ENCODE assay signal across 23 mouse cellular contexts in the genomic region with DNA sequence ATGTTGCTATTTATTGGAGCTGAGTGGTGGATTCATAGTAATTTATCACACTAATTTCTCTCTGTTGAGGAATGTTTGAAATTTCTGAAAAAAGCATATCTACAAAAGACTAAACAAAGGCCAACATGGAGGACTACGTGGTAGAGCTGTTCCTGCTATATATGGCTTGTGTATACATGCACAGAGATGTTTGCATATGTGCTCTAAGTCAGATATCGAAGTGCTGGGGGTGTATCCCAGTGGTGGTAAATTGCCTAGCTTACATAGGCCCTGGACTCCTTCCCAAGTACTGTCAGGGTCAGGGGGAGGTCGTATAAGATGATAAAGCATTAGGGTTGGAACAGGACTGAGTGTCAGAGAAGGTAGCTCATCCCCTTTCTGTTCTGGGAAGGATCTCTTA. TPM values are rescaled to one million over a fixed set of nuclear protein-coding genes. Genes with fewer than 3 reads are reported as not detected.
DNase-seq lines count a peak whose midpoint lies in the region; ATAC-seq and TF ChIP-seq lines count a peak whose summit lies in the region.
"Had no signal": no experiment of that assay in that cellular context is flagged by ENCODE, and none has a peak within 500 bp of the region (broad histone marks: within the 10 kb centered on the region; RNA-seq: fewer than 3 reads in every experiment).

No protein-coding gene starts in this region.

- no peak overlapping the region for H3K4me2 ChIP-seq in liver, postnatal 0 days (ENCODE audit: low read depth, low read length)
- no peak overlapping the region for H3K4me2 ChIP-seq in intestine, embryonic 16.5 days (ENCODE audit: low read depth, low read length)
- no peak overlapping the region for H3K4me2 ChIP-seq in stomach, embryonic 16.5 days (ENCODE audit: low read depth, low read length)
- H3K4me2 ChIP-seq in midbrain, embryonic 13.5 days (replicated peaks) = no peak overlapping the region
- H3K4me2 ChIP-seq in midbrain, embryonic 16.5 days (ENCODE audit: low read length) = no peak overlapping the region
- H3K4me2 ChIP-seq: embryonic facial prominence, embryonic 15.5 days; heart, embryonic 12.5 days; hindbrain, embryonic 15.5 days had no signal

- peak overlapping the region; percentile 63 for H3K27ac ChIP-seq in liver, postnatal 0 days (ENCODE audit: low read depth)
- H3K27ac ChIP-seq in bone marrow macrophage, adult 2 months (ENCODE audit: insufficient read depth, low read depth, low read length) = peak overlapping the region; percentile 37
- H3K27ac ChIP-seq in intestine, embryonic 16.5 days (ENCODE audit: low read length) = peak overlapping the region; percentile 74
- peak overlapping the region; percentile 52; the same call in 1 of the 2 replicates for H3K27ac ChIP-seq in stomach, embryonic 16.5 days (ENCODE audit: low read length)
- no peak overlapping the region for H3K27ac ChIP-seq in midbrain, embryonic 13.5 days
- no peak overlapping the region for H3K27ac ChIP-seq in midbrain, embryonic 16.5 days (ENCODE audit: low read length)
- H3K27ac ChIP-seq: embryonic facial prominence, embryonic 15.5 days; forebrain, embryonic 10.5 days; hindbrain, embryonic 10.5 days; hindbrain, embryonic 15.5 days had no signal

- peaks cover 3% of the 10 kb centered on the region; the same call in 1 of the 2 replicates for H3K4me1 ChIP-seq in liver, postnatal 0 days (ENCODE audit: insufficient read depth)
- peaks cover 22% of the 10 kb centered on the region for H3K4me1 ChIP-seq in bone marrow macrophage, adult 2 months (ENCODE audit: control insufficient read depth, insufficient read depth, low read length)
- peaks cover 9% of the 10 kb centered on the region; the same call in 1 of the 2 replicates for H3K4me1 ChIP-seq in intestine, embryonic 16.5 days (ENCODE audit: control insufficient read depth, insufficient read depth, low read length)
- no peaks in the 10 kb centered on the region; the same call in 1 of the 2 replicates for H3K4me1 ChIP-seq in stomach, embryonic 16.5 days (ENCODE audit: control insufficient read depth, insufficient read depth, low read length)
- H3K4me1 ChIP-seq in midbrain, embryonic 13.5 days (replicated peaks) = no peaks in the 10 kb centered on the region
- H3K4me1 ChIP-seq in midbrain, embryonic 16.5 days (ENCODE audit: control insufficient read depth, insufficient read depth, low read length) = no peaks in the 10 kb centered on the region
- H3K4me1 ChIP-seq: embryonic facial prominence, embryonic 15.5 days; forebrain, embryonic 10.5 days; heart, embryonic 12.5 days; hindbrain, embryonic 10.5 days; hindbrain, embryonic 15.5 days had no signal

- peak; percentile 9; the same call in 1 of the 2 replicates for ATAC-seq in liver, postnatal 0 days
- peak; percentile 27 for ATAC-seq in intestine, embryonic 16.5 days
- peak; percentile 60; the same call in 1 of the 2 replicates for ATAC-seq in stomach, embryonic 16.5 days (ENCODE audit: insufficient read depth, low FRiP score)
- no peak for ATAC-seq in midbrain, embryonic 13.5 days
- ATAC-seq in midbrain, embryonic 16.5 days = no peak
- ATAC-seq: activated CD4-positive, CD25-positive, alpha-beta regulatory T cell, adult 4 months; forebrain, embryonic 14.5 days had no signal

- TF ChIP-seq EP300 in liver, postnatal 0 days (IDR thresholded peaks at IDR 0.05; ENCODE audit: low read depth) = no peak

- intact Hi-C loops in left cerebral cortex, postnatal 10 days (cut with DNase I) = no loop called here

- no peak for TF ChIP-seq POLR2A in bone marrow macrophage, adult 2 months (IDR thresholded peaks at IDR 0.05; ENCODE audit: borderline replicate concordance, low read depth, low read length)

- H3K9me3 ChIP-seq in liver, postnatal 0 days (ENCODE audit: low read length) = no peaks in the 10 kb centered on the region
- H3K9me3 ChIP-seq in intestine, embryonic 16.5 days (ENCODE audit: control insufficient read depth, low read length) = no peaks in the 10 kb centered on the region
- no peaks in the 10 kb centered on the region for H3K9me3 ChIP-seq in stomach, embryonic 16.5 days (replicated peaks; ENCODE audit: control insufficient read depth, low read length)
- H3K9me3 ChIP-seq in midbrain, embryonic 13.5 days = no peaks in the 10 kb centered on the region
- H3K9me3 ChIP-seq in midbrain, embryonic 16.5 days (replicated peaks; ENCODE audit: control insufficient read depth, low read length, poor library complexity, severe bottlenecking) = no peaks in the 10 kb centered on the region
- H3K9me3 ChIP-seq: embryonic facial prominence, embryonic 15.5 days; forebrain, embryonic 10.5 days; heart, embryonic 12.5 days; hindbrain, embryonic 10.5 days; hindbrain, embryonic 15.5 days had no signal

- H3K4me3 ChIP-seq in liver, postnatal 0 days (ENCODE audit: low read depth, low read length) = no peak overlapping the region
- no peak overlapping the region for H3K4me3 ChIP-seq in bone marrow macrophage, adult 2 months (ENCODE audit: insufficient read depth, low read length)
- no peak overlapping the region for H3K4me3 ChIP-seq in intestine, embryonic 16.5 days (ENCODE audit: low read length)
- H3K4me3 ChIP-seq in stomach, embryonic 16.5 days (replicated peaks; ENCODE audit: low read length) = no peak overlapping the region
- H3K4me3 ChIP-seq in midbrain, embryonic 13.5 days (replicated peaks) = no peak overlapping the region
- no peak overlapping the region for H3K4me3 ChIP-seq in midbrain, embryonic 16.5 days (ENCODE audit: low read depth, low read length)
- H3K4me3 ChIP-seq: embryonic facial prominence, embryonic 15.5 days; erythroblast, embryonic 14.5 days; forebrain, embryonic 10.5 days; heart, embryonic 12.5 days; hindbrain, embryonic 10.5 days; hindbrain, embryonic 15.5 days had no signal

- WGBS in liver, postnatal 0 days (ENCODE audit: insufficient replicate concordance) = 68% methylated on average over 3 of the region's 3 CpGs
- WGBS in intestine, embryonic 16.5 days = 50% methylated on average over 3 of the region's 3 CpGs
- 52% methylated on average over 3 of the region's 3 CpGs for WGBS in stomach, embryonic 16.5 days
- 95% methylated on average over 3 of the region's 3 CpGs for WGBS in midbrain, embryonic 13.5 days
- WGBS in midbrain, embryonic 16.5 days = 91% methylated on average over 3 of the region's 3 CpGs

- no peaks in the 10 kb centered on the region for H3K27me3 ChIP-seq in liver, postnatal 0 days (ENCODE audit: insufficient read depth, low read length)
- H3K27me3 ChIP-seq in intestine, embryonic 16.5 days (replicated peaks; ENCODE audit: control insufficient read depth, insufficient read depth, low read length) = no peaks in the 10 kb centered on the region
- H3K27me3 ChIP-seq in stomach, embryonic 16.5 days (ENCODE audit: control insufficient read depth, insufficient read depth, low read length) = no peaks in the 10 kb centered on the region
- H3K27me3 ChIP-seq in midbrain, embryonic 13.5 days = no peaks in the 10 kb centered on the region
- H3K27me3 ChIP-seq in midbrain, embryonic 16.5 days (ENCODE audit: control insufficient read depth, insufficient read depth, low read depth, low read length) = no peaks in the 10 kb centered on the region
- H3K27me3 ChIP-seq: embryonic facial prominence, embryonic 15.5 days; heart, embryonic 12.5 days; hindbrain, embryonic 15.5 days; Patski had no signal

- peaks cover 56% of the 10 kb centered on the region for H3K36me3 ChIP-seq in liver, postnatal 0 days (replicated peaks; ENCODE audit: insufficient read depth, low read length)
- H3K36me3 ChIP-seq in intestine, embryonic 16.5 days (ENCODE audit: control insufficient read depth, insufficient read depth, low read length) = no peaks in the 10 kb centered on the region; the same call in 1 of the 2 replicates
- peaks cover 11% of the 10 kb centered on the region; the same call in 1 of the 2 replicates for H3K36me3 ChIP-seq in stomach, embryonic 16.5 days (ENCODE audit: control insufficient read depth, insufficient read depth, low read length)
- peaks cover 77% of the 10 kb centered on the region for H3K36me3 ChIP-seq in midbrain, embryonic 13.5 days
- H3K36me3 ChIP-seq in midbrain, embryonic 16.5 days (ENCODE audit: control insufficient read depth, insufficient read depth, low read length) = peaks cover 40% of the 10 kb centered on the region

- no peak for TF ChIP-seq CTCF in liver, postnatal 0 days (IDR thresholded peaks at IDR 0.05; ENCODE audit: low read depth)
- no peak for TF ChIP-seq CTCF in bone marrow macrophage, adult 2 months (IDR thresholded peaks at IDR 0.05; ENCODE audit: low read depth, low read length)

- H3K9ac ChIP-seq in liver, postnatal 0 days (replicated peaks) = no peak overlapping the region
- no peak overlapping the region for H3K9ac ChIP-seq in intestine, embryonic 16.5 days (ENCODE audit: low read depth, low read length)
- H3K9ac ChIP-seq in stomach, embryonic 16.5 days (ENCODE audit: low read length) = no peak overlapping the region
- H3K9ac ChIP-seq in midbrain, embryonic 13.5 days (replicated peaks) = no peak overlapping the region
- no peak overlapping the region for H3K9ac ChIP-seq in midbrain, embryonic 16.5 days (ENCODE audit: low read depth, low read length)
- H3K9ac ChIP-seq: embryonic facial prominence, embryonic 15.5 days; heart, embryonic 12.5 days; hindbrain, embryonic 15.5 days had no signal

- DNase-seq in liver, postnatal 0 days = no peak
- DNase-seq in liver = no peak
- DNase-seq in left cerebral cortex, postnatal 10 days (ENCODE audit: extremely low spot score in 1 of 2, low spot score in 2 of 2) = no peak
- DNase-seq: cerebellum, adult 11 months; cerebellum, adult 8-10 months; cerebellum, postnatal 14 days; embryo, embryonic 11 days had no signal

RNA-seq across cellular contexts. Expression of a gene that starts 14.7 kb away (rescaled TPM):
- 15.7 and 17.5 TPM in 2 replicates for polyA plus RNA-seq in liver, postnatal 0 days (2015; fragmentation: Nextera tagmentation; extraction: Ambion mirVana)
- 57.6 and 61.0 TPM in 2 replicates for polyA plus RNA-seq in bone marrow macrophage, adult 2 months (2012; ENCODE audit: insufficient read depth, insufficient read length, missing spikeins)
- 54.6 and 62.4 TPM in 2 replicates for polyA plus RNA-seq in intestine, embryonic 16.5 days (2015; fragmentation: Nextera tagmentation; extraction: Ambion mirVana)
- polyA plus RNA-seq in stomach, embryonic 16.5 days (2015; fragmentation: Nextera tagmentation; extraction: Ambion mirVana) = 34.3 and 36.6 TPM in 2 replicates
- 10 to 100 TPM; 31.8 to 34.3 TPM for total RNA-seq in left cerebral cortex, postnatal 10 days (2021)
- polyA plus RNA-seq in midbrain, embryonic 13.5 days (2015; fragmentation: Nextera tagmentation; extraction: Ambion mirVana) = 37.6 and 38.3 TPM in 2 replicates
- 39.3 and 42.7 TPM in 2 replicates for polyA plus RNA-seq in midbrain, embryonic 16.5 days (2015; fragmentation: Nextera tagmentation; extraction: Ambion mirVana)

RNA-seq across cellular contexts. Expression of a gene that starts 30.2 kb away (rescaled TPM):
- polyA plus RNA-seq in liver, postnatal 0 days (2015; fragmentation: Nextera tagmentation; extraction: Ambion mirVana) = 0.09 and 0.16 TPM in 2 replicates
- polyA plus RNA-seq in bone marrow macrophage, adult 2 months (2012; ENCODE audit: insufficient read depth, insufficient read length, missing spikeins) = not detected in 2 replicates
- 12.4 and 13.3 TPM in 2 replicates for polyA plus RNA-seq in intestine, embryonic 16.5 days (2015; fragmentation: Nextera tagmentation; extraction: Ambion mirVana)
- polyA plus RNA-seq in stomach, embryonic 16.5 days (2015; fragmentation: Nextera tagmentation; extraction: Ambion mirVana) = 4.5 and 5.2 TPM in 2 replicates
- total RNA-seq in left cerebral cortex, postnatal 10 days (2021) = 1 to 10 TPM; 5.3 to 5.5 TPM
- 1.0 and 1.3 TPM in 2 replicates for polyA plus RNA-seq in midbrain, embryonic 13.5 days (2015; fragmentation: Nextera tagmentation; extraction: Ambion mirVana)
- 2.7 and 4.0 TPM in 2 replicates for polyA plus RNA-seq in midbrain, embryonic 16.5 days (2015; fragmentation: Nextera tagmentation; extraction: Ambion mirVana)
- total RNA-seq: common myeloid progenitor, adult 5-6 weeks; MEL had no signal
- polyA plus RNA-seq: activated CD4-positive, CD25-positive, alpha-beta regulatory T cell, adult 4 months; erythroblast, embryonic 14.5 days had no signal

Comparison
In these comparisons a context has a peak if more than half of its experiments do, and no peak if none do; other contexts are left out.
1. ATAC-seq: peak in liver, postnatal 0 days (single experiment), intestine, embryonic 16.5 days (single experiment) and stomach, embryonic 16.5 days (single experiment); none in midbrain, embryonic 13.5 days (single experiment) and midbrain, embryonic 16.5 days (single experiment).
2. H3K27ac ChIP-seq: peak in liver, postnatal 0 days (single experiment), bone marrow macrophage, adult 2 months (single experiment), intestine, embryonic 16.5 days (single experiment) and stomach, embryonic 16.5 days (single experiment); none in midbrain, embryonic 13.5 days (single experiment) and midbrain, embryonic 16.5 days (single experiment).